Mouse (Mus musculus): ENCODE measurements at regions not wholly inside any gene's neighbourhood (a gene's known extent, or its start where the extent isn't known, plus 50 kb on each side); places are given as distances from the start of the nearest gene placed in this dataset.

DNA sequence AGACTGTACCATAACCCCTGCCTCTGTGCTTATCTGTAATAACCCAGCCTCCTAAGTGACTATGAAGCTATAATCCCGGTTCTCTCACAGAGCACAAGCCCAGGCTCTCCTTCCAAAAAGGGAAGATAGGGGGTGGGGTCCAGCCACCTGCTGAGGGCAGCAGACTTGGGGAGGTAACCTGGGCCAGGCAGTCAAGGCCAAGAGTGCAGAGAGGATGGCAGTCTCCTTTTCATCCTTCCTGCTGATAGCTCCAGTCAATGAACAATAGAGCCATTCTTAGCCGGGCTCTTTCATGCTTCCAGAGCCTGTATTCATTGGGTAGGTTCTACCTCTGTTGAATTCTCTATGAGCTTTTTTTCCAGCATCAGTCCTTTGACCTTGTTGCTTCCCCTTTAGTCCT is 527.5 kb downstream of the Fgf9 start:
- Histone ChIP-seq H3K36me3 (ENCODE audit: control insufficient read depth in 1 of 2, insufficient read depth in 2 of 2, low read length in 2 of 2) (no peaks in the 10 kb centered on the region), H3K79me2 (ENCODE audit: control insufficient read depth, insufficient read depth, low read length, poor library complexity) (no peaks in the 10 kb centered on the region), H3K4me3 (ENCODE audit: control insufficient read depth in 1 of 2, insufficient read depth in 1 of 2, low read depth in 2 of 2, low read length in 2 of 2) (no peak overlapping the region), H3K27ac (ENCODE audit: control insufficient read depth, low read depth, low read length) (no peak overlapping the region), H3K9ac (ENCODE audit: control insufficient read depth, low read depth, low read length, poor library complexity, severe bottlenecking) (no peak overlapping the region), H3K9me3 (replicated peaks; ENCODE audit: insufficient read depth, low read length) (no peaks in the 10 kb centered on the region), H3K27me3 (ENCODE audit: control insufficient read depth in 1 of 2, insufficient read depth in 2 of 2, low read length in 2 of 2) (no peaks in the 10 kb centered on the region), H3K4me1 (ENCODE audit: control insufficient read depth in 1 of 2, insufficient read depth in 2 of 2, low read length in 2 of 2) (no peaks in the 10 kb centered on the region)
- DNase-seq (ENCODE audit: low read depth, low spot score), result no peak
- TF ChIP-seq BHLHE40 (IDR thresholded peaks at IDR 0.05; ENCODE audit: borderline replicate concordance, low read depth, low read length), result no peak
- TF ChIP-seq ETS1 (IDR thresholded peaks at IDR 0.05; ENCODE audit: low read depth, low read length), result no peak
- no peak for TF ChIP-seq GATA1 (IDR thresholded peaks at IDR 0.05; ENCODE audit: low read depth, low read length)
- no peak for TF ChIP-seq MYC (IDR thresholded peaks at IDR 0.05; ENCODE audit: low read depth, low read length)
- TF ChIP-seq TCF12 (IDR thresholded peaks at IDR 0.05; ENCODE audit: low read depth, low read length), result no peak
- no peak for TF ChIP-seq ZNF384 (IDR thresholded peaks at IDR 0.05; ENCODE audit: low read depth, low read length)
- TF ChIP-seq TAL1 (IDR thresholded peaks at IDR 0.05; ENCODE audit: low read length), result no peak
- no peak for TF ChIP-seq SMC3 (IDR thresholded peaks at IDR 0.05; ENCODE audit: low read depth, low read length)
- TF ChIP-seq CHD2 (IDR thresholded peaks at IDR 0.05; ENCODE audit: low read length), result no peak
- no peak for TF ChIP-seq UBTF (IDR thresholded peaks at IDR 0.05; ENCODE audit: borderline replicate concordance, insufficient read depth, low read depth, low read length)
- TF ChIP-seq RAD21 (IDR thresholded peaks at IDR 0.05; ENCODE audit: low read depth, low read length), result no peak
- TF ChIP-seq HCFC1 (IDR thresholded peaks at IDR 0.05; ENCODE audit: low read depth, low read length), result no peak
- TF ChIP-seq SIN3A (IDR thresholded peaks at IDR 0.05; ENCODE audit: low read length), result no peak
- TF ChIP-seq TBP (IDR thresholded peaks at IDR 0.05; ENCODE audit: low read depth, low read length), result no peak
- no peak for TF ChIP-seq MEF2A (IDR thresholded peaks at IDR 0.05; ENCODE audit: extremely low read depth, insufficient replicate concordance, low read depth, low read length, poor library complexity, severe bottlenecking)
- TF ChIP-seq MAFK (IDR thresholded peaks at IDR 0.05; ENCODE audit: borderline replicate concordance, low read depth, low read length), result no peak
- TF ChIP-seq MAZ (IDR thresholded peaks at IDR 0.05; ENCODE audit: low read depth, low read length), result no peak
- no peak for TF ChIP-seq ZKSCAN1 (IDR thresholded peaks at IDR 0.05; ENCODE audit: low read depth, low read length)

GRCm38 (mm10) chr14:58596936-58597335 is 526.6 kb downstream of the Fgf9 start:
- H3K79me2 ChIP-seq (ENCODE audit: control insufficient read depth, insufficient read depth, low read length, poor library complexity), result no peaks in the 10 kb centered on the region
- no peak overlapping the region for H3K9ac ChIP-seq (ENCODE audit: control insufficient read depth, low read depth, low read length, poor library complexity, severe bottlenecking)
- no peaks in the 10 kb centered on the region for H3K4me1 ChIP-seq (ENCODE audit: control insufficient read depth in 1 of 2, insufficient read depth in 2 of 2, low read length in 2 of 2)
- no peaks in the 10 kb centered on the region for H3K36me3 ChIP-seq (ENCODE audit: control insufficient read depth in 1 of 2, insufficient read depth in 2 of 2, low read length in 2 of 2)
- no peaks in the 10 kb centered on the region for H3K27me3 ChIP-seq (ENCODE audit: control insufficient read depth in 1 of 2, insufficient read depth in 2 of 2, low read length in 2 of 2)
- H3K4me3 ChIP-seq (ENCODE audit: control insufficient read depth in 1 of 2, insufficient read depth in 1 of 2, low read depth in 2 of 2, low read length in 2 of 2), result no peak overlapping the region
- no peak for DNase-seq (ENCODE audit: low read depth, low spot score)
- no peaks in the 10 kb centered on the region for H3K9me3 ChIP-seq (replicated peaks; ENCODE audit: insufficient read depth, low read length)
- no peak for TF ChIP-seq POLR2AphosphoS5 (IDR thresholded peaks at IDR 0.05; ENCODE audit: borderline replicate concordance, low read depth, low read length)
- H3K27ac ChIP-seq (ENCODE audit: control insufficient read depth, low read depth, low read length), result no peak overlapping the region

Measured in MEL (cell line).